Mouse (Mus musculus) T-helper 1 cell (primary cell): Measurements from ENCODE around the gene Tnf.

Experiments
- in situ Hi-C: fragments of 300-600 bp; cut with MboI, MseI; formaldehyde crosslinking; loops from one replicate; pipeline ENCODE4 v1.15.1; 2025; ENCODE audit warnings: high pct_unique_total_duplicates

Tnf gene

GRCm38 (mm10) chr17:35155451-35155850 lies 46.4 kb downstream of the Tnf start:
- in situ Hi-C loops, result no loop called here

- in situ Hi-C loops, result no loop called here
Measured at GRCm38 (mm10) chr17:35154616-35155015, 47.2 kb downstream of the Tnf start.

- in situ Hi-C loops, result no loop called here
Measured at GRCm38 (mm10) chr17:35153931-35154330, 47.9 kb downstream of the Tnf start.

DNA sequence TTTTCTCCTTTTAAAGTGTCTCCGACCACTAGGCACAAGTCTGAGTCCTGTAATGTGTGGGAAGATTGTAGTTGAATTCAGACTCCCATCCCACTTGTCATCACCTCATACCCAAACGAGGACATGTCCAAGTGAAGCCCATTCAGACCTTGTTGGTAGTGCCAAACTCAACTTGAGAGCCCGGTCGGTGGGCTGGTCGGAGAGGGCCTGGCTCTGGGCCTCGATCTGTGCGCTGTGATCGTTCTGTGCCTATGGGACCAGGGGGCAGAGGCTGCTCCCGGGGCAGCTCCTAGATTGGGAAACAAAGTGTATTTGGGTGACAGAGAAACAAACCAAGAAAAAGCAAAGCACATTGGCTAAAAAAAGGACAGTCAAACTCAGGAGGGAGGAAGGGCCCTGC lies 48.7 kb downstream of the Tnf start:
- in situ Hi-C loops, result no loop called here

GRCm38 (mm10) chr17:35152121-35152520 lies 49.7 kb downstream of the Tnf start:
- in situ Hi-C loops, result no loop called here
